Mouse (Mus musculus): ENCODE measurements around the gene Rcn3.

DNA sequence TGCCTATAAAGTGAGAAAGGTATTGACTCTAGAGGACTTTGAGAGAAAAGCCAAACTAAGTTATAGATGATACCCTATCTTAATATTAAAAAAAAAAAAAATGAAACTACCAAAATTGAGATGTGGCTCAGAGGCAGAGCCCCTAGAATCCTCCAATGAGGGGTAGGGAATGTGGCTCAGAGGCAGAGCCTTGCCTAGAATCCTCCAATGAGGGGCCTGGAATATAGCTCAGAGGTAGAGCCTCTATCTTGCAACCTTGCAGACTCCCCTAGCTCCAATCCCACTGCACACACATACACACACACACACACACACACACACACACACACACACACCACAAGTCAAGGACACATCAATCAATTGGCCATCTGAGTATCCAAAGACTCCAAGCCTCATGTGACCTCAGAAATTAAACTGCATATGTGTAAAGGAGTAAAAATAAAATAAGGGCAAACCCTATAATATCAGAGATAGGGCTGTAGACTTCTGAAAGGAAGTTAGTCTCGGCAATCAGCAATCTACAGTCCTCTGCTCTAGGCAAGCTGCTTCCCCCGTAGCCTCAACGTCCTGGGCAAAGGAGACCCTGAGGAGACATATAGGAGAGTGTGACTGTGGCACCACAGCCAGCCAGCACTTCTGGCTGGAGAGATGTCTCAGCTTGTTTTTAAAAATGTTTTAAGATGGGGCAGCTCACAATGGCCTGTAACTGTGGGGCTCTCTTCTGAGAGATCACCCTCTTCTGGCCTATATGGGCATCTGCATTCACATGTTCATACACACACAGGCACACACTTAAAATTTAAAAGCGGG is 24.6 kb downstream of the Rcn3 start:
- TF ChIP-seq POLR2A (IDR thresholded peaks at IDR 0.05; ENCODE audit: borderline replicate concordance, extremely low read depth, low read depth, low read length) (no peak), CTCF (IDR thresholded peaks at IDR 0.05; ENCODE audit: insufficient read depth, low read length) (no peak)

Data from lung, adult 2 months (tissue).